7 mouse cellular contexts compared by ENCODE assay signal in the genomic region with DNA sequence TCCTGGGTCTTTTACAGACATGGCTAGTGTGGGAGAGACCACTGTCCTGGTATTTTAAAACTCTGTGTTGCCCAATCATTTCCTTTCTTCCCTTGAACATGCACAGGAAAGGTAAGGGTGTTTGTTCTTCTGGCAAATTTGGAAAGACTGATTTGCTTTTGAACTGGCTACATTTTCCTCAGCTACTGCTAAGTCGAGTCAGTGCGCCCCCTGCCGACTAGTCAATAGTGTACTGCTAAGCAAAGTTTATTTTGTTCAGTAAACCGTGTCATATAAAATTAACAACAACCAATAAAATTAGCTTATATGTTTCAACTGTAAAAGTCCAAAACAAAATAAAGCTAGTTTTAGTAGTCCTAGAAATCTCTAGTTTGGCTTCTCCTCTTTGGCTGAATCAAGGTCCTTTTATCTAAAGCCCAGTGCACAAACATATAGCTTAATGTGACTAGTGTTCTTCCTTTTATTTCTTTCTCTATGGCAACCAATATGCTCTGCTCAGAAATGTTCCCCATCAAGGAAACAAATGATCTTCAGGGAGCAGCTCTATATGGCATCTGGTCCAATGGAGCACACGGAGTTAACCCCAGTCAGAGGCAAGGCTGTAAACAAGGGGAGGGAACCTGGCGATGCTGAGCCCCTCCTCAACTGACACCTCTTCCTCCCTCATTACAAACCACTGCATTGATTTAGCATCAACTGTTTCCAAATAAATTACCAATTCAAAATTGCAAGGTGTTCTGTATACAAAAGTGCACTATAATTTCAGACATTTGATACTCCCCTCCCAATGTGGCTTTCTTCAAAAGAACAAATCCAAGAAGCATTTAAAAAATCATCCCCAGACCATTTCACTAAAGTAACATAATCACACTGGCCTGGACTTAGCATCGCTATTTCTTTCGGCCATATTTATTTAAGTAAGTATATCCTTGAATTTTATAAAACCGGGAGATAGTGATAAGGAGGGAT. TPM values are rescaled to one million over a fixed set of nuclear protein-coding genes. Genes with fewer than 3 reads are reported as not detected.
A peak's percentile ranks its signal among the peaks of the same experiment; 100 is the strongest.
DNase-seq lines count a peak whose midpoint lies in the region; ATAC-seq and TF ChIP-seq lines count a peak whose summit lies in the region.

No protein-coding gene starts in this region.

- TF ChIP-seq EP300 in lung, postnatal 0 days (IDR thresholded peaks at IDR 0.05), result no peak

- peaks cover 24% of the 10 kb centered on the region for H3K27me3 ChIP-seq in liver, adult 2 months (ENCODE audit: control insufficient read depth, insufficient read depth, low read length)
- H3K27me3 ChIP-seq in liver, embryonic 12.5 days (replicated peaks), result peaks cover 100% of the 10 kb centered on the region
- H3K27me3 ChIP-seq in lung, postnatal 0 days (replicated peaks; ENCODE audit: insufficient read depth, low read length), result peaks cover 79% of the 10 kb centered on the region

- TF ChIP-seq CTCF in liver, adult 2 months (IDR thresholded peaks at IDR 0.05; ENCODE audit: low read depth, low read length), result peak; percentile 61
- peak; percentile 45; the same call in 1 of the 2 replicates for TF ChIP-seq CTCF in embryonic fibroblast, embryonic 13.5 days (IDR thresholded peaks at IDR 0.05; ENCODE audit: borderline replicate concordance, insufficient read depth, low read length)
- TF ChIP-seq CTCF in lung, postnatal 0 days (IDR thresholded peaks at IDR 0.05), result peak; percentile 77

- TF ChIP-seq POLR2A in liver, adult 2 months (IDR thresholded peaks at IDR 0.05; ENCODE audit: extremely low read depth, insufficient read depth, low read length), result no peak
- no peak for TF ChIP-seq POLR2A in embryonic fibroblast, embryonic 13.5 days (IDR thresholded peaks at IDR 0.05; ENCODE audit: low read depth, low read length)

- ATAC-seq in liver, embryonic 12.5 days, result no peak
- no peak for ATAC-seq in lung, postnatal 0 days

- H3K4me3 ChIP-seq in liver, adult 2 months (ENCODE audit: insufficient read depth, low read depth, low read length), result no peak overlapping the region
- no peak overlapping the region for H3K4me3 ChIP-seq in liver, embryonic 12.5 days
- H3K4me3 ChIP-seq in embryonic fibroblast, embryonic 13.5 days (ENCODE audit: insufficient read depth, low read length), result no peak overlapping the region
- no peak overlapping the region for H3K4me3 ChIP-seq in lung, postnatal 0 days (ENCODE audit: low read depth, low read length)

- H3K4me1 ChIP-seq in liver, adult 2 months (ENCODE audit: control insufficient read depth, insufficient read depth, low read length), result peaks cover 3% of the 10 kb centered on the region; the same call in 1 of the 2 replicates
- H3K4me1 ChIP-seq in liver, embryonic 12.5 days, result no peaks in the 10 kb centered on the region
- H3K4me1 ChIP-seq in embryonic fibroblast, embryonic 13.5 days (ENCODE audit: control insufficient read depth, insufficient read depth, low read length), result no peaks in the 10 kb centered on the region
- 0 out of 2 replicates have a peak, but pooled peaks cover 2% of the 10 kb centered on the region for H3K4me1 ChIP-seq in lung, postnatal 0 days (ENCODE audit: insufficient read depth, low read depth, low read length)

- WGBS in liver, adult 2 months, result 5% methylated on average over 9 of the region's 9 CpGs
- WGBS in liver, embryonic 12.5 days (ENCODE audit: insufficient replicate concordance), result 3% methylated on average over 9 of the region's 9 CpGs
- WGBS in lung, postnatal 0 days, result 4% methylated on average over 9 of the region's 9 CpGs

- H3K9me3 ChIP-seq in liver, embryonic 12.5 days (replicated peaks), result no peaks in the 10 kb centered on the region
- H3K9me3 ChIP-seq in lung, postnatal 0 days (ENCODE audit: low read length), result no peaks in the 10 kb centered on the region

- DNase-seq in liver, adult 2 months (ENCODE audit: extremely low read depth, low read depth, low spot score), result peak; percentile 47
- peak; percentile 93 for DNase-seq in brain, adult 2 months (ENCODE audit: low read depth, low spot score)
- peak; percentile 78 for DNase-seq in kidney, adult 9 months
- peak; percentile 85 for DNase-seq in lung, postnatal 0 days (ENCODE audit: low spot score)
- peak; percentile 80 for DNase-seq in right cerebral cortex, postnatal 25 days

- H3K79me2 ChIP-seq in liver, adult 2 months (ENCODE audit: control insufficient read depth, insufficient read depth, low read length), result no peaks in the 10 kb centered on the region

- H3K36me3 ChIP-seq in liver, adult 2 months (ENCODE audit: control insufficient read depth, insufficient read depth, low read length), result no peaks in the 10 kb centered on the region
- H3K36me3 ChIP-seq in liver, embryonic 12.5 days, result no peaks in the 10 kb centered on the region
- H3K36me3 ChIP-seq in lung, postnatal 0 days (ENCODE audit: insufficient read depth, low read length), result no peaks in the 10 kb centered on the region

- H3K4me2 ChIP-seq in liver, embryonic 12.5 days, result no peak overlapping the region
- H3K4me2 ChIP-seq in lung, postnatal 0 days (replicated peaks; ENCODE audit: low read depth, low read length), result no peak overlapping the region

- H3K27ac ChIP-seq in liver, adult 2 months (replicated peaks; ENCODE audit: insufficient read depth, low read depth, low read length), result no peak overlapping the region
- H3K27ac ChIP-seq in liver, embryonic 12.5 days, result no peak overlapping the region
- no peak overlapping the region for H3K27ac ChIP-seq in embryonic fibroblast, embryonic 13.5 days (ENCODE audit: insufficient read depth, low read length)
- no peak overlapping the region for H3K27ac ChIP-seq in lung, postnatal 0 days (ENCODE audit: low read length)

- H3K9ac ChIP-seq in liver, adult 2 months (ENCODE audit: low read depth, low read length), result no peak overlapping the region
- H3K9ac ChIP-seq in liver, embryonic 12.5 days, result no peak overlapping the region
- H3K9ac ChIP-seq in lung, postnatal 0 days (replicated peaks; ENCODE audit: low read depth), result no peak overlapping the region

RNA-seq across cellular contexts. Expression of a gene that starts 4.1 kb away (rescaled TPM):
- total RNA-seq in liver, adult 2 months (2014; rRNA removed), result under 0.01 TPM in 1 of 2 replicates, not detected in the other
- not detected in 2 replicates for polyA plus RNA-seq in liver, adult 2 months (2012; rRNA removed)
- 0.02 TPM in 2 replicates for polyA plus RNA-seq in liver, embryonic 12.5 days (2016; fragmentation: Nextera tagmentation; extraction: Ambion mirVana)
- 1.6 and 7.5 TPM in 2 replicates for polyA plus RNA-seq in embryonic fibroblast, embryonic 13.5 days (2011; ENCODE audit: insufficient read length, low read depth, missing spikeins)
- polyA plus RNA-seq in lung, postnatal 0 days (2015; fragmentation: Nextera tagmentation; extraction: Ambion mirVana), result 0.05 and 0.10 TPM in 2 replicates
